Mouse (Mus musculus): ENCODE data around the gene Ephx1. TPM values are rescaled to one million over a fixed set of nuclear protein-coding genes. Genes with fewer than 3 reads are reported as not detected.

Ephx1 gene
- polyA plus RNA-seq, 1 experiment from 2014 or later: 4.0 TPM

DNA sequence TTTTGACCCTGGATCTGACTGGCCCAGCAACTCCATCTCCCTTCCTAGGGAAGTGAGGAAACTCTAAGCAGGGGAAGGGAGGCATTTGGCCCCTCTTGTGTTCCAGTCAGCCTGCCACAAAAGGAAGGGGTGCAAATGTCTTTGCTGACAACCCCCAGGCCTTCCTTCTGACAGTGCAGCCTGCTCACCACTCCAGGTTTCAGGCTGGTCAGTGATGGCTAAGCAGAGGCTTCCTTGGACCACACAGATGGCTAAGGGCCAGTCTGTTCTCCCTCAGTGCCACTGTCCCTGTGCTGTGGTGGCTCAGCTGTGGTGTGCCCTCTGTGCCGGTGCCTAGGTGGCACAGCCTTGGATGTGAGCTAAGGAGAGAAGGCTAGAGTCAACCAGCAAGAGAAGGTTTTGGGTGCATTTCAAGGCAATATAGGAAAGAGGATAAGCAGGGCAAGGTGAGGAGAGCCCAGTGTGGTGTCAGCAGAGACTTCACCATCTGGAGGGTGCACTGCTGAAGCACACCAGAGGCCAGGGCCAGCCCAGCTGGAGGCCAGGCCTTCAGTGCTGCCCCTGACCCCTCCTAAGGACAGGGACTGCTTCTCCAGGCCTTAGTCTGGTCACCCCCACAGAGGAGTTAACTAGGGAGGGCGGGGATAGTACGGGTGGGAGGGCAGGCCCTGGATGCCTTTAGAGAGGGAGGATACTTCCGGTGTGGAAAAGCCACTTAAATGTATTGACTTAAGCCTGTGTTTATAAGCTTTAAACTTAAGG is 10.4 kb downstream of the Ephx1 start:
- H3K9ac ChIP-seq (replicated peaks): no peak overlapping the region
- no peak for ATAC-seq (replicated peaks)
- WGBS: 63% methylated on average over 4 of the region's 4 CpGs
- H3K4me1 ChIP-seq: peaks cover 2% of the 10 kb centered on the region; the same call in 1 of the 2 replicates
- no peaks in the 10 kb centered on the region for H3K36me3 ChIP-seq
- H3K4me2 ChIP-seq (replicated peaks): no peak overlapping the region
- no peaks in the 10 kb centered on the region for H3K27me3 ChIP-seq
- no peaks in the 10 kb centered on the region for H3K9me3 ChIP-seq
- no peak overlapping the region for H3K27ac ChIP-seq (replicated peaks)
- H3K4me3 ChIP-seq: no peak overlapping the region

DNA sequence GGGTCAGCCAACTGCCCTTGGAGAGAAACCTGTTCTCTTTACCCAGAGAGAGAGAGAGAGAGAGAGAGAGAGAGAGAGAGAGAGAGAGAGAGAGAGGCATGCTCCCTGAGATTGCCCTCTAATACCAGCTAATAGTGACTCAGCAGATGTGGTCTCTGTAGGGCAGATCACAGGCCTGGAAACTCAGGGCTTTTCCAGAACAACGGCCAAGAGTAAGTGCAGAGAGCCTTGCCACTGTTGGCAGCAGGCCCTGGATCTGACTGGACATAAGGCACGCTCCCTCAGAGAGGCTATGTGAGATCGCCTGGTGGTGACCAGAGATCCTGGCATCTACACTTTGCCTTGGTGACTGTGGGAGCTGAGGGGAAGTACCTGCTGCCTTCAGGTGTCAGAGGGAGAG is 10.9 kb downstream of the Ephx1 start:
- Histone ChIP-seq H3K9me3 (no peaks in the 10 kb centered on the region), H3K9ac (replicated peaks) (no peak overlapping the region), H3K27ac (replicated peaks) (no peak overlapping the region), H3K36me3 (no peaks in the 10 kb centered on the region), H3K4me1 (no peaks in the 10 kb centered on the region), H3K27me3 (no peaks in the 10 kb centered on the region), H3K4me3 (no peak overlapping the region), H3K4me2 (replicated peaks) (no peak overlapping the region)
- no peak for ATAC-seq (replicated peaks)
- 74% methylated on average over 3 of the region's 3 CpGs for WGBS

DNA sequence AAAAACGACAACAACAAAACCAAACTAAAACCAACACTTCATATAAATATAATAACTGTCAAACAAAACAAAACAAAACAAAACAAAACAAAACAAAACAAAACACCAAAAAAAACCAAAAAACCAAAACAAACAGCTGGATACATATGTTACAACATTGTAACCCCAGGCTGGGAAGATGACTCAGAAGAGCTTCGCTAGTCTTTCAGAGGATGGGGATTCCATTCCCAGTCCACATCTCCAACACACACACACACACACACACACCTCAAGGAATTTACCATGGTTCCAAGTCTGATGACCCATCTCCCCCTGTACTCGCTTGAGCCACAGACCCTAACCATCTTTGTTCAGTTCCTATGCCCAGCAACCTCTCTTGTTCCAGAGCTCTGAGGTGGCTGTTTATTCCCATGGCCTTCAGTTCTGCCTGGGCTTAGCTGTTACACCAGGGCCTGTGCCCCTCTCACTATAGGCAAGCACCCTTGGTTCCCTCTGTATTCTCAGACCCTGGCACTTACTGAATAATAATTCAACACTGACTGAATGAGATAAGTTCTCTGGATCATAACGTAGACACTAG is 11.6 kb downstream of the Ephx1 start:
- no peaks in the 10 kb centered on the region for H3K4me1 ChIP-seq
- no peak overlapping the region for H3K4me3 ChIP-seq
- H3K4me2 ChIP-seq (replicated peaks): no peak overlapping the region
- 84% methylated on average over 4 of the region's 4 CpGs for WGBS
- H3K9me3 ChIP-seq: no peaks in the 10 kb centered on the region
- H3K27me3 ChIP-seq: no peaks in the 10 kb centered on the region
- no peak for ATAC-seq (replicated peaks)
- H3K9ac ChIP-seq (replicated peaks): no peak overlapping the region
- no peaks in the 10 kb centered on the region for H3K36me3 ChIP-seq
- no peak overlapping the region for H3K27ac ChIP-seq (replicated peaks)

DNA sequence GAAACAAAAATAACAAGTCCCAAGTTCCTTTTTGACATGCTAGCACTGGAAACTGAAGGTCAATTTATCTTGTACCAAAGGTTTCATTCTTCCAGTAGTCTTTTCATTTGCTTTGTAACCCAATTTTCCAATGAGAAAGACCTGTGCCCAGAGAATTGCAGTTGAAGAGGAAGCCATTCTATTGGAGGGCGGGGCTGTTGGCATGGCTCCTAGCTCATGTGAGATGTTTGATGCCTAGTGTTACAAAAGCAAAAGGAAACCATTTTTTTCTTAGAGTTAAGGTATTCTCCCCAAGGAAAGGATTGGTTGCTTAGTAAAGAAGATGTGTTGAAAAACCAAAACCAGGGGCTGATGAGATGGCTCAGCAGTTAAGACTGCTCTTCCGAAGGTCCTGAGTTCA is 12.4 kb downstream of the Ephx1 start:
- ATAC-seq (replicated peaks): no peak
- Histone ChIP-seq H3K4me3 (no peak overlapping the region), H3K4me1 (no peaks in the 10 kb centered on the region), H3K4me2 (replicated peaks) (no peak overlapping the region), H3K27me3 (no peaks in the 10 kb centered on the region), H3K9ac (replicated peaks) (no peak overlapping the region), H3K36me3 (no peaks in the 10 kb centered on the region), H3K27ac (replicated peaks) (no peak overlapping the region), H3K9me3 (no peaks in the 10 kb centered on the region)
- 99% methylated on average over 2 of the region's 2 CpGs for WGBS

DNA sequence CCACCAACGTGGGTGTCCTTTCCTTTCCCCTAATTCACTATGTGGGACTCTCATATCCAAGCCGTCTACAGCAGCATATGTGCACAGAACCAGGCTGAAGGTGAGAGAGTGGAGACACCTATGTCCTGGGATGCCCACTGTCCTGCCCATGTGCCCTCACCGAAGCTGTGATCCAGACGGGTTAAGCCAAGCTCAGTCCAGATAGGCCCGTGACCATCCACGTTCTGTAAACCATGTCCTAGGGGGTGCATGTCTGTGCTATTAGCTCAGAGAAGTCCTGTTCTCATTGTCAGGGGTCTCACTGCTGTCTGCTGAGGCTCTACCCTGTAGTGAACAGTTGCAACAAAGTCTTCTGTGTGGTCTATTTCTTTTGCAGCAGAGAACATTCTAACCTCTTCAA is 12.9 kb downstream of the Ephx1 start:
- Histone ChIP-seq H3K4me3 (no peak overlapping the region), H3K27ac (replicated peaks) (no peak overlapping the region), H3K4me2 (replicated peaks) (no peak overlapping the region), H3K9me3 (no peaks in the 10 kb centered on the region), H3K36me3 (no peaks in the 10 kb centered on the region), H3K4me1 (no peaks in the 10 kb centered on the region), H3K9ac (replicated peaks) (no peak overlapping the region), H3K27me3 (no peaks in the 10 kb centered on the region)
- no peak for ATAC-seq (replicated peaks)
- WGBS: 91% methylated on average over 6 of the region's 6 CpGs

DNA sequence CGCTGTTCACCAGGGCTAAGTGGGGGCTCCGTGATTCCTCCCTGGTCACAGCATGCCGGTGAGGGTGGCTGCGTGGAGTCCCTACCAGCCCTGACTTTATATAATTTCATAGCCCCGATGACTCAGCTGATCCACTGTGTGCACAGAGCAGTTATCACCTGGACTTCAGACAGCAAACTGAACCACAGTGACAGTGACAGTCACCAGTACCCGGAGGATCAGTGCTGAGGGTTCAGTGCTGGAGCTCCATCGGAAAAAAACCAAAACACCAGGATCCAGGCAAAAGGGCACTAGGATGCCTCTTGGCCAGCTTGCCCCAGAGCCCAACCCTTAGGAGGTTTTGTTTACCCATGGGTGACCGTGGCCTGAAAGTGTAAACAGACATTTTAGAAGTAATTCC is 15.4 kb downstream of the Ephx1 start:
- Histone ChIP-seq H3K27ac (replicated peaks) (no peak overlapping the region), H3K36me3 (no peaks in the 10 kb centered on the region), H3K27me3 (no peaks in the 10 kb centered on the region), H3K4me3 (no peak overlapping the region), H3K9me3 (no peaks in the 10 kb centered on the region), H3K9ac (replicated peaks) (no peak overlapping the region), H3K4me1 (no peaks in the 10 kb centered on the region), H3K4me2 (replicated peaks) (no peak overlapping the region)
- 88% methylated on average over 8 of the region's 8 CpGs for WGBS
- no peak for ATAC-seq (replicated peaks)

DNA sequence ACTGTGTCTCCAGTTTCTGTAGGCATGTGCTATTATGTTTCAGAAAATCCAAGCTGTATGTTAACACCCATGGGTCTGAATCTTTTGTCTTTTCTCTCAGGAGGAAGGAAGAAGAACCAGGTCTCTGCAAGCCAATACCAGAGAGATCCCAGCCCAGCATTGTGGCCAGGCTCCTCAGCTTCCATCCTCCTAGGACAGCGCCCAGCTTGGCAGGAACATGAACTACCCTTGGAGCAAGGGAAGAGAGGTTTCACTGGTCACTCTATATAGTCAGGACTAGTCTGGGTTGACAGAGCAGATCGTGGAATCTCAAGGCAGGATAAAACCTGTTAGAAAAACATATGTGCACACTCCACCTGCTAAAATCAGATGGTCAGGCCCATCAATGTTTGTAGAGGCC is 16.9 kb downstream of the Ephx1 start:
- Histone ChIP-seq H3K27ac (replicated peaks) (no peak overlapping the region), H3K36me3 (no peaks in the 10 kb centered on the region), H3K4me2 (replicated peaks) (no peak overlapping the region), H3K27me3 (no peaks in the 10 kb centered on the region), H3K9me3 (no peaks in the 10 kb centered on the region), H3K9ac (replicated peaks) (no peak overlapping the region), H3K4me1 (no peaks in the 10 kb centered on the region), H3K4me3 (no peak overlapping the region)
- ATAC-seq (replicated peaks): no peak
- WGBS: 79% methylated on average over 2 of the region's 2 CpGs

DNA sequence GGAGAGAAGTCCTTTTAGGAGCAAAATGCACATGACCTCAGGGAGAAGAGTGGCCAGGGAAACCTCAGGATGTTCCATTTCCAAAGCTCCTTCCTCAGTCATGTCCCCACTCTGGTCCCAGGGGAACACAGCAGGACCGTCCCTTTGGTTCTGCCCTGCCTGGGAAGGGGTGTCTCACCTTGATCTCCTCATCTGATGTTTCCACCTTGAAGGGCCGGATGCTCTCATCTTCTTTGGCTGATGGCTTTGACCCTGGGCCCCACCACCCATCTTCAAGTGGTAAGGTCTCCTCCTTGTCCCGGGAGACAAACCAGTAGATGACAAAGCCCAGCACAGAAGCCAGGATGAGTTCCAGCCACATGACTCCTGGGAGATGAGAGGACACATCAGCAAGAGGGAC is 19.1 kb downstream of the Ephx1 start:
- WGBS: 93% methylated on average over 3 of the region's 3 CpGs
- no peaks in the 10 kb centered on the region for H3K36me3 ChIP-seq
- H3K9me3 ChIP-seq: no peaks in the 10 kb centered on the region
- H3K4me2 ChIP-seq (replicated peaks): no peak overlapping the region
- no peak overlapping the region for H3K27ac ChIP-seq (replicated peaks)
- no peaks in the 10 kb centered on the region for H3K27me3 ChIP-seq
- no peak overlapping the region for H3K4me3 ChIP-seq
- H3K4me1 ChIP-seq: no peaks in the 10 kb centered on the region
- no peak for ATAC-seq (replicated peaks)
- no peak overlapping the region for H3K9ac ChIP-seq (replicated peaks)

DNA sequence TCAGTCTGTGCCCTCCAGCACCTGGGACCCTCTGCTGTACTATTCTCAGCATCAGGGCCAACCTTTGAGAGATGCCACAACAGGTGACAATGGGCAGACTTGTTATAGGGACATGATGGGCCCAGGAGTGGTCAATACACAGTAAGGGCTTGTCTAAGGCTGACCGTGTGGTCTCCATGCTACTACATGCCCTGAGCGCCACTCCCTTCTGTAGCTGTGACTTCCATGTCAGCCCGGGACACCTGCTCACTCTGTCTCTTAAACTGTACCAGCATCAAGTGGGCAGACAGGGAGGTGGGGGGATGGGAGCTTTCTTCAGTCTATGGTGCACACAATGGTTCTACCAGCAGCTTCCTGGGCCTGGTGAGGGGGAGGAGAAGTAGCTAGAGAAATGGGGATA is 19.5 kb downstream of the Ephx1 start:
- no peaks in the 10 kb centered on the region for H3K27me3 ChIP-seq
- no peaks in the 10 kb centered on the region for H3K36me3 ChIP-seq
- no peak overlapping the region for H3K4me3 ChIP-seq
- no peaks in the 10 kb centered on the region for H3K4me1 ChIP-seq
- 96% methylated on average over 3 of the region's 3 CpGs for WGBS
- no peaks in the 10 kb centered on the region for H3K9me3 ChIP-seq
- no peak overlapping the region for H3K4me2 ChIP-seq (replicated peaks)
- H3K27ac ChIP-seq (replicated peaks): no peak overlapping the region
- H3K9ac ChIP-seq (replicated peaks): no peak overlapping the region
- ATAC-seq (replicated peaks): no peak

DNA sequence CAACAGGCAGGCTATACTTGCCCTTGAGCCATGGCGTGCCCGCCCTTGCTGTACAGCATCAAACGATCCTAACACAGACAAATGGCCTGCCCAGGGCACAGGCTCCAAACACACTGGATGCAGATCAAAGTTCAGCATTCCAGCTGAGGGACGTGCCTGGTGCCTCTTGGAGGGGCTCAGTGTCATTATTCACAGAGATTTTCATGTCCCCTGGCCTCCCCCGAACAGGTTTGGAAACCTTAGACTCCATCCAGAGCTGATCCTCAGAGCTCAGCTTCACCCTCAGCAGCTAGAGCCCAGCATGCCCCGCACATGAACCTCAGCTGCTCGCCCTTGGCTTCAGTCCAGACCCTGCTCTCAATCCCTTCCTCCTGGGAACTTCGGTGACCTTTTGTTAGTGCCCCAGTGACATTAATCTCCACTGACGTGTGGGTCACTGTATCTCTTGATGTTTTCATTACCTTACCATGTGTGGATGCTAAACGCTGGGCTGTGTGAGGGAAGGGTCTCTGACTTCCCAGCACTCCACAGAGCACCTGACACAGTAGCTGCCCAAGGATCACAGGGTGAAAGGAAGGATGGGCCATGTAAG is 20.1 kb downstream of the Ephx1 start:
- H3K4me2 ChIP-seq (replicated peaks): no peak overlapping the region
- H3K4me3 ChIP-seq: no peak overlapping the region
- no peak overlapping the region for H3K27ac ChIP-seq (replicated peaks)
- no peak overlapping the region for H3K9ac ChIP-seq (replicated peaks)
- H3K4me1 ChIP-seq: no peaks in the 10 kb centered on the region
- no peaks in the 10 kb centered on the region for H3K27me3 ChIP-seq
- no peak for ATAC-seq (replicated peaks)
- no peaks in the 10 kb centered on the region for H3K36me3 ChIP-seq
- WGBS: 52% methylated on average over 10 of the region's 10 CpGs
- H3K9me3 ChIP-seq: no peaks in the 10 kb centered on the region

DNA sequence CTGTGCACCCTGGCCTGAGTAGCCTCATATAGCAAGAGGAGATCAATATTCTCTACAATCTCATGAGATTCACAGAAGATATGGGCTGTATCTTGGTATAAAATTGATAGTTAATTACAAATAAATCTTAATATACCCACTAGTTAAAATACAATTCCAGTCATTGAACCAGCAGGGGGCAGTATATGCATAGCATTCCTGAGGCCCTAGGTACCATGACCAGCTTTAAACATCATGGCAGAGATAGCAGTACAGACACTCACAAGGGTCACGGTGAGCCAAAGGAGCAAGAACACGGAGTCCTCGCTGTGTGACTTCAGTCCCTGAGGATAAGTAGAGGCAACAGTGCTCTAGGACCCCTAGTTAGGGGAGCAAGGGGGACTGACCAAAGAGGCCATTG is 28.6 kb downstream of the Ephx1 start:
- H3K4me2 ChIP-seq (replicated peaks): no peak overlapping the region
- H3K36me3 ChIP-seq: no peaks in the 10 kb centered on the region
- 53% methylated on average over 3 of the region's 3 CpGs for WGBS
- H3K9me3 ChIP-seq: no peaks in the 10 kb centered on the region
- no peak overlapping the region for H3K4me3 ChIP-seq
- H3K27ac ChIP-seq (replicated peaks): no peak overlapping the region
- no peaks in the 10 kb centered on the region for H3K27me3 ChIP-seq
- H3K9ac ChIP-seq (replicated peaks): no peak overlapping the region
- H3K4me1 ChIP-seq: no peaks in the 10 kb centered on the region
- no peak; the same call in 1 of the 2 replicates for ATAC-seq (replicated peaks)

DNA sequence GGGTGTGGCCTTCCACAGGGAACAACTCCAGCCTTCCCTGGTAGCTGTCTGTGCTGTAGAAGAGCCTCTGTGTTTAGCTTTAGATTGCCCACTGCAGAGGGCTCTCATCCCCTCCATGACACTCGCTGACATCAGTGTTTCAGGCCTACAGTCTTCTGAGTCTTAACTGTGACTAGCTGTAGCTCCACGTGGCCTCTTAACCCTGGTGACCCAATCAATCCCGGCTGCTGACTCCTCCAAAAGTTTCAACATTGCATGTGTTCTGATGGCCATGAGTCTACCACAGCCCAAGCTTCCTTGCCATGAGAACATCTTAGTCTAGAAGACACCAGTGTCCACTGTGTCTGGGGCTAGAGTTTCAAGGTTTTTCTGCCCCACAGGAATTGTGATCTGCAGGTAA is 30.0 kb downstream of the Ephx1 start:
- no peaks in the 10 kb centered on the region for H3K9me3 ChIP-seq
- no peaks in the 10 kb centered on the region for H3K36me3 ChIP-seq
- H3K4me2 ChIP-seq (replicated peaks): no peak overlapping the region
- no peak for ATAC-seq (replicated peaks)
- no peak overlapping the region for H3K4me3 ChIP-seq
- no peaks in the 10 kb centered on the region for H3K27me3 ChIP-seq
- no peak overlapping the region for H3K27ac ChIP-seq (replicated peaks)
- no peaks in the 10 kb centered on the region for H3K4me1 ChIP-seq
- H3K9ac ChIP-seq (replicated peaks): no peak overlapping the region
- 73% methylated on average over 3 of the region's 3 CpGs for WGBS
